Mouse (Mus musculus) G1E (cell line): ENCODE results near the gene Pof1b.

Experiments
- CTCF ChIP-seq: IDR thresholded peaks from 2 replicates; pipeline ENCODE4 v1.5.1; 2012; ENCODE audit warnings: low read depth, low read length, inconsistent platforms, mixed read lengths
- GATA1 ChIP-seq: IDR thresholded peaks from 2 replicates; pipeline ENCODE4 v1.6.1; 2012; ENCODE audit warnings: borderline replicate concordance, low read length, inconsistent platforms, mixed read lengths

DNA sequence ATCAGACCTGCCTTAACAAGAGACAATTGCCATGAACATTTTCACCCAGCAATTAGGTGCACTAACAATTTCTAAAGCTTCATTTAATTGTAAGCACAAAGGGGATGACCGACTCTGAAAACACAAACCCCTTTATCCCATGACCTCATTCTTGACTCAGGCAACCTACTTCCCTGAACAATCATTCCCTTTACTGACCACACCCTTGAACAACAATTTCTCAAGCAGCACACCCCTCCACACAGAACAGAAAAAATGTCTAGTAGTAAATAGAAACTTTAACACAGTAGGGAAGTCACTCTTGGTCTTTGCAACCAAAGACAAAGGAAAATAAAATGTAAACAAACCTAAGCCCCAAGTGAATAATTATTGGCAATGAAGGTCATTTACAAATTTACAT lies 4.1 kb downstream of the Pof1b start:
- no peak for TF ChIP-seq CTCF
- no peak for TF ChIP-seq GATA1
